Mouse (Mus musculus): Measurements from ENCODE around the gene Ntpcr. TPM values are rescaled to one million over a fixed set of nuclear protein-coding genes. Genes with fewer than 3 reads are reported as not detected.
A peak's percentile ranks its signal among the peaks of the same experiment; 100 is the strongest.

Ntpcr gene
- polyA plus RNA-seq, 2 experiments = 12.6 to 13.9 TPM

GRCm38 (mm10) chr8:125690166-125690915 lies 39.4 kb upstream of the Ntpcr start:
- 55% methylated on average over 15 of the region's 15 CpGs for WGBS (ENCODE audit: insufficient replicate concordance)

GRCm38 (mm10) chr8:125690961-125691360 lies 38.8 kb upstream of the Ntpcr start:
- no peak for ATAC-seq (ENCODE audit: insufficient read depth)
- no peak overlapping the region for H3K4me3 ChIP-seq (ENCODE audit: insufficient read depth in 1 of 2, low read depth in 2 of 2, low read length in 2 of 2)
- peaks cover 0 to 2% of the 10 kb centered on the region in 2 experiments; a peak in 1 of 4 replicates for H3K4me1 ChIP-seq (replicated peaks; ENCODE audit: control insufficient read depth in 2 of 2, insufficient read depth in 2 of 2, low read length in 1 of 2)
- H3K9ac ChIP-seq (replicated peaks) = no peak overlapping the region
- H3K9me3 ChIP-seq (ENCODE audit: control insufficient read depth, low read length) = no peaks in the 10 kb centered on the region
- no peak overlapping the region for H3K27ac ChIP-seq
- H3K27me3 ChIP-seq (ENCODE audit: control insufficient read depth, insufficient read depth, low read length) = no peaks in the 10 kb centered on the region
- DNase-seq (ENCODE audit: low read depth in 3 of 3, low spot score in 3 of 3) = no peak
- TF ChIP-seq EP300 (IDR thresholded peaks at IDR 0.05; ENCODE audit: low read depth) (no peak), CTCF (IDR thresholded peaks at IDR 0.05; ENCODE audit: low read depth) (no peak)
- no peak overlapping the region for H3K4me2 ChIP-seq (ENCODE audit: low read depth)
- 43% methylated on average over 3 of the region's 3 CpGs for WGBS (ENCODE audit: insufficient replicate concordance)
- H3K36me3 ChIP-seq (replicated peaks; ENCODE audit: control insufficient read depth, insufficient read depth, low read depth) = no peaks in the 10 kb centered on the region

More at GRCm38 (mm10) chr8:125690166-125690915, 39.4 kb upstream of the Ntpcr start:
- TF ChIP-seq EP300 (IDR thresholded peaks at IDR 0.05; ENCODE audit: low read depth) (no peak), CTCF (IDR thresholded peaks at IDR 0.05; ENCODE audit: low read depth) (no peak)
- no peak overlapping the region for H3K4me2 ChIP-seq (ENCODE audit: low read depth)
- H3K36me3 ChIP-seq (replicated peaks; ENCODE audit: control insufficient read depth, insufficient read depth, low read depth) = no peaks in the 10 kb centered on the region
- H3K27me3 ChIP-seq (ENCODE audit: control insufficient read depth, insufficient read depth, low read length) = no peaks in the 10 kb centered on the region
- peaks cover 0 to 5% of the 10 kb centered on the region in 2 experiments; a peak in 1 of 4 replicates for H3K4me1 ChIP-seq (replicated peaks; ENCODE audit: control insufficient read depth in 2 of 2, insufficient read depth in 2 of 2, low read length in 1 of 2)
- H3K9me3 ChIP-seq (ENCODE audit: control insufficient read depth, low read length) = no peaks in the 10 kb centered on the region
- H3K4me3 ChIP-seq (ENCODE audit: insufficient read depth in 1 of 2, low read depth in 2 of 2, low read length in 2 of 2) = no peak overlapping the region
- DNase-seq (ENCODE audit: low read depth in 3 of 3, low spot score in 3 of 3) = no peak
- no peak overlapping the region for H3K27ac ChIP-seq
- no peak overlapping the region for H3K9ac ChIP-seq (replicated peaks)
- ATAC-seq (ENCODE audit: insufficient read depth) = no peak

GRCm38 (mm10) chr8:125692447-125692846 lies 37.3 kb upstream of the Ntpcr start:
- Histone ChIP-seq H3K4me2 (ENCODE audit: low read depth) (no peak overlapping the region), H3K36me3 (replicated peaks; ENCODE audit: control insufficient read depth, insufficient read depth, low read depth) (no peaks in the 10 kb centered on the region), H3K27me3 (ENCODE audit: control insufficient read depth, insufficient read depth, low read length) (no peaks in the 10 kb centered on the region), H3K9me3 (ENCODE audit: control insufficient read depth, low read length) (no peaks in the 10 kb centered on the region), H3K4me1 (replicated peaks; ENCODE audit: control insufficient read depth in 2 of 2, insufficient read depth in 2 of 2, low read length in 1 of 2) (peaks cover 0 to 2% of the 10 kb centered on the region in 2 experiments; a peak in 1 of 4 replicates), H3K4me3 (ENCODE audit: insufficient read depth in 1 of 2, low read depth in 2 of 2, low read length in 2 of 2) (no peak overlapping the region), H3K9ac (replicated peaks) (no peak overlapping the region), H3K27ac (no peak overlapping the region)
- DNase-seq (ENCODE audit: low read depth in 3 of 3, low spot score in 3 of 3) = no peak
- ATAC-seq (ENCODE audit: insufficient read depth) = no peak
- no peak for TF ChIP-seq CTCF (IDR thresholded peaks at IDR 0.05; ENCODE audit: low read depth)
- TF ChIP-seq EP300 (IDR thresholded peaks at IDR 0.05; ENCODE audit: low read depth) = no peak
- WGBS (ENCODE audit: insufficient replicate concordance) = 48% methylated on average over 5 of the region's 5 CpGs

- H3K9me3 ChIP-seq (ENCODE audit: control insufficient read depth, low read length) = no peaks in the 10 kb centered on the region
- H3K4me2 ChIP-seq (ENCODE audit: low read depth) = no peak overlapping the region
- H3K4me1 ChIP-seq (replicated peaks; ENCODE audit: control insufficient read depth in 2 of 2, insufficient read depth in 2 of 2, low read length in 1 of 2) = peaks cover 0 to 2% of the 10 kb centered on the region in 2 experiments; a peak in 1 of 4 replicates
- peak; percentile 51; the same call in 1 of the 2 replicates for ATAC-seq (ENCODE audit: insufficient read depth)
- no peak for TF ChIP-seq EP300 (IDR thresholded peaks at IDR 0.05; ENCODE audit: low read depth)
- TF ChIP-seq CTCF (IDR thresholded peaks at IDR 0.05; ENCODE audit: low read depth) = no peak
- 70% methylated on average over 3 of the region's 3 CpGs for WGBS (ENCODE audit: insufficient replicate concordance)
- no peak overlapping the region for H3K4me3 ChIP-seq (ENCODE audit: insufficient read depth in 1 of 2, low read depth in 2 of 2, low read length in 2 of 2)
- H3K27me3 ChIP-seq (ENCODE audit: control insufficient read depth, insufficient read depth, low read length) = no peaks in the 10 kb centered on the region
- no peak overlapping the region for H3K27ac ChIP-seq
- no peak for DNase-seq (ENCODE audit: low read depth in 3 of 3, low spot score in 3 of 3)
- H3K9ac ChIP-seq (replicated peaks) = no peak overlapping the region
- no peaks in the 10 kb centered on the region for H3K36me3 ChIP-seq (replicated peaks; ENCODE audit: control insufficient read depth, insufficient read depth, low read depth)
Measured at GRCm38 (mm10) chr8:125693197-125693596, 36.6 kb upstream of the Ntpcr start.

GRCm38 (mm10) chr8:125695951-125696350 lies 33.8 kb upstream of the Ntpcr start:
- TF ChIP-seq CTCF (IDR thresholded peaks at IDR 0.05; ENCODE audit: low read depth) = no peak
- TF ChIP-seq EP300 (IDR thresholded peaks at IDR 0.05; ENCODE audit: low read depth) = no peak
- DNase-seq (ENCODE audit: low read depth in 3 of 3, low spot score in 3 of 3) (no peak), ATAC-seq (ENCODE audit: insufficient read depth) (no peak)
- H3K27ac ChIP-seq = no peak overlapping the region
- H3K9me3 ChIP-seq (ENCODE audit: control insufficient read depth, low read length) = no peaks in the 10 kb centered on the region
- H3K4me2 ChIP-seq (ENCODE audit: low read depth) = no peak overlapping the region
- peaks cover 0 to 2% of the 10 kb centered on the region in 2 experiments; a peak in 1 of 4 replicates for H3K4me1 ChIP-seq (replicated peaks; ENCODE audit: control insufficient read depth in 2 of 2, insufficient read depth in 2 of 2, low read length in 1 of 2)
- no peak overlapping the region for H3K9ac ChIP-seq (replicated peaks)
- WGBS (ENCODE audit: insufficient replicate concordance) = 76% methylated on average over 6 of the region's 6 CpGs
- H3K4me3 ChIP-seq (ENCODE audit: insufficient read depth in 1 of 2, low read depth in 2 of 2, low read length in 2 of 2) = no peak overlapping the region
- H3K27me3 ChIP-seq (ENCODE audit: control insufficient read depth, insufficient read depth, low read length) = no peaks in the 10 kb centered on the region
- no peaks in the 10 kb centered on the region for H3K36me3 ChIP-seq (replicated peaks; ENCODE audit: control insufficient read depth, insufficient read depth, low read depth)
